Mouse (Mus musculus): ENCODE measurements at regions not wholly inside any gene's neighbourhood (a gene's known extent, or its start where the extent isn't known, plus 50 kb on each side); places are given as distances from the start of the nearest gene placed in this dataset.

DNA sequence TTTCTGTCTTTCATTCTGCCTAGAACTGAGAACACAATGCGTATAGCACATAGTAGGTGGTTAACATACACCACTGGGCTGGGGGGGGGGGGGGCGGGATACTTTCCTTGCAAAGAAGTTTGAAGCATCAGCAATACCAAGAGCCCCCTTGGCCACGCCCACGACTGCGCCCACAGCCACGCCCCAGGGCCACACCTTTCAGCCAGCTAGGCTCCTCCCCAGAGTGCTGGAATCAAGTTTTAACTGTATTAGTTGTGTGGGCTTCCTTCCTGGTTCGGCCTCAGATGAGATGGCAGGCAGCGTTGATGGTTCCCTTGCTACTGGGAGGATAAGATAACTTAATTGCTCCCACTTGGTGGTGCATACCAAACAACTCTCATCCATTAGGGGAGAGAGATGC, 278.1 kb upstream of the Kcnab2 start:
- no peak for TF ChIP-seq USF2 (IDR thresholded peaks at IDR 0.05; ENCODE audit: borderline replicate concordance in 1 of 2, insufficient read depth in 1 of 2, low read depth in 1 of 2, low read length in 2 of 2)
- no peak for TF ChIP-seq TBP (IDR thresholded peaks at IDR 0.05; ENCODE audit: low read depth, low read length)
- no peak for TF ChIP-seq KAT2A (conservative IDR thresholded peaks at IDR 0.05; ENCODE audit: low read depth, low read length)
- no peak for TF ChIP-seq JUND (IDR thresholded peaks at IDR 0.05; ENCODE audit: low read depth, low read length)
- Histone ChIP-seq H3K79me2 (ENCODE audit: control insufficient read depth, insufficient read depth, low read length, poor library complexity) (no peaks in the 10 kb centered on the region), H3K27me3 (ENCODE audit: control insufficient read depth in 1 of 2, insufficient read depth in 2 of 2, low read length in 2 of 2) (no peaks in the 10 kb centered on the region), H3K9ac (ENCODE audit: control insufficient read depth, low read depth, low read length, poor library complexity, severe bottlenecking) (no peak overlapping the region), H3K27ac (ENCODE audit: control insufficient read depth, low read depth, low read length) (no peak overlapping the region), H3K4me3 (ENCODE audit: control insufficient read depth in 1 of 2, insufficient read depth in 1 of 2, low read depth in 2 of 2, low read length in 2 of 2) (no peak overlapping the region), H3K4me1 (ENCODE audit: control insufficient read depth in 1 of 2, insufficient read depth in 2 of 2, low read length in 2 of 2) (no peaks in the 10 kb centered on the region), H3K36me3 (ENCODE audit: control insufficient read depth in 1 of 2, insufficient read depth in 2 of 2, low read length in 2 of 2) (no peaks in the 10 kb centered on the region), H3K9me3 (replicated peaks; ENCODE audit: insufficient read depth, low read length) (no peaks in the 10 kb centered on the region)
- DNase-seq (ENCODE audit: low read depth, low spot score): no peak

DNA sequence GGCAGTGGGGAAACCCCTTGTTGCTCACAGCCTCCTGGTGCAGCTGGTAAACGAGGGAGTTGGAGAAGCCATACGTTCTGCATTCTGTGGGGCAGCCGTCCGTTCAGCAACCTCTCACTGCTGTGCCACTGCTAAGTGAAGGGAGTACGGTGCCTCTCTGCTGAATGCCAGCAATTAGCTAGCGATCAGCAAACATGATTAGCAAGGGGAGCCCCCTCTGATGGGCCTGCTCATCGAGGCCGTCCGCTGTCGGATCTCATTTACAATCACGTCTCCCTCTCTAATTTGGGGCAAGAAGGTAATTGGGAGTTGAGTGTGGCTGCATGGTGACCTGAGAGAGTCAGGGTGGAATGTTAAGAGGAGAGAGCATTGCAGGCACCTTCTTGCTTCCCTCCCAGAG, 266.7 kb upstream of the Kcnab2 start:
- TF ChIP-seq MAFK (IDR thresholded peaks at IDR 0.05; ENCODE audit: borderline replicate concordance, low read depth, low read length) (no peak), POLR2AphosphoS2 (IDR thresholded peaks at IDR 0.05; ENCODE audit: low read length) (no peak), MAZ (IDR thresholded peaks at IDR 0.05; ENCODE audit: low read depth, low read length) (no peak), ZC3H11A (IDR thresholded peaks at IDR 0.05; ENCODE audit: low read depth, low read length) (no peak), GATA1 (IDR thresholded peaks at IDR 0.05; ENCODE audit: low read depth, low read length) (no peak), ZKSCAN1 (IDR thresholded peaks at IDR 0.05; ENCODE audit: low read depth, low read length) (no peak), MXI1 (IDR thresholded peaks at IDR 0.05; ENCODE audit: low read depth, low read length) (no peak), JUND (IDR thresholded peaks at IDR 0.05; ENCODE audit: low read depth, low read length) (no peak), TBP (IDR thresholded peaks at IDR 0.05; ENCODE audit: low read depth, low read length) (no peak), MEF2A (IDR thresholded peaks at IDR 0.05; ENCODE audit: extremely low read depth, insufficient replicate concordance, low read depth, low read length, poor library complexity, severe bottlenecking) (no peak), TCF12 (IDR thresholded peaks at IDR 0.05; ENCODE audit: low read depth, low read length) (no peak), NELFE (IDR thresholded peaks at IDR 0.05; ENCODE audit: low read depth, low read length) (no peak), ETS1 (IDR thresholded peaks at IDR 0.05; ENCODE audit: low read depth, low read length) (no peak), MYB (IDR thresholded peaks at IDR 0.05; ENCODE audit: low read depth, low read length) (no peak), CHD1 (IDR thresholded peaks at IDR 0.05; ENCODE audit: low read depth, low read length) (no peak), USF1 (IDR thresholded peaks at IDR 0.05; ENCODE audit: low read depth, low read length) (no peak), USF2 (IDR thresholded peaks at IDR 0.05; ENCODE audit: borderline replicate concordance in 1 of 2, insufficient read depth in 1 of 2, low read depth in 1 of 2, low read length in 2 of 2) (no peak), MAX (IDR thresholded peaks at IDR 0.05; ENCODE audit: low read length) (no peak)
- no peaks in the 10 kb centered on the region for H3K79me2 ChIP-seq (ENCODE audit: control insufficient read depth, insufficient read depth, low read length, poor library complexity)
- no peak overlapping the region for H3K9ac ChIP-seq (ENCODE audit: control insufficient read depth, low read depth, low read length, poor library complexity, severe bottlenecking)
- H3K27me3 ChIP-seq (ENCODE audit: control insufficient read depth in 1 of 2, insufficient read depth in 2 of 2, low read length in 2 of 2): no peaks in the 10 kb centered on the region
- no peaks in the 10 kb centered on the region for H3K4me1 ChIP-seq (ENCODE audit: control insufficient read depth in 1 of 2, insufficient read depth in 2 of 2, low read length in 2 of 2)
- DNase-seq (ENCODE audit: low read depth, low spot score): no peak
- H3K36me3 ChIP-seq (ENCODE audit: control insufficient read depth in 1 of 2, insufficient read depth in 2 of 2, low read length in 2 of 2): no peaks in the 10 kb centered on the region
- no peak overlapping the region for H3K4me3 ChIP-seq (ENCODE audit: control insufficient read depth in 1 of 2, insufficient read depth in 1 of 2, low read depth in 2 of 2, low read length in 2 of 2)
- no peak overlapping the region for H3K27ac ChIP-seq (ENCODE audit: control insufficient read depth, low read depth, low read length)
- no peaks in the 10 kb centered on the region for H3K9me3 ChIP-seq (replicated peaks; ENCODE audit: insufficient read depth, low read length)
